19 mouse cellular contexts compared by ENCODE assay signal in genomic region chr16:92451516-92452072, GRCm38 (mm10). TPM values are rescaled to one million over a fixed set of nuclear protein-coding genes. Genes with fewer than 3 reads are reported as not detected.
DNase-seq lines count a peak whose midpoint lies in the region; ATAC-seq and TF ChIP-seq lines count a peak whose summit lies in the region.
"Had no signal": no experiment of that assay in that cellular context is flagged by ENCODE, and none has a peak within 500 bp of the region (broad histone marks: within the 10 kb centered on the region; RNA-seq: fewer than 3 reads in every experiment).

No protein-coding gene starts in this region.

- TF ChIP-seq CTCF in lung, embryonic 14.5 days (IDR thresholded peaks at IDR 0.05; ENCODE audit: low read depth), result no peak

- H3K9me3 ChIP-seq in lung, embryonic 14.5 days (ENCODE audit: low read depth, low read length), result no peaks in the 10 kb centered on the region
- H3K9me3 ChIP-seq in heart, embryonic 14.5 days (ENCODE audit: control insufficient read depth, low read length), result no peaks in the 10 kb centered on the region
- H3K9me3 ChIP-seq in midbrain, embryonic 13.5 days, result no peaks in the 10 kb centered on the region
- H3K9me3 ChIP-seq: embryonic facial prominence, embryonic 15.5 days; midbrain, embryonic 12.5 days; neural tube, embryonic 13.5 days had no signal

- no peak overlapping the region for H3K4me2 ChIP-seq in lung, embryonic 14.5 days
- H3K4me2 ChIP-seq in heart, embryonic 14.5 days (ENCODE audit: low read length), result no peak overlapping the region
- H3K4me2 ChIP-seq in midbrain, embryonic 13.5 days (replicated peaks), result no peak overlapping the region
- H3K4me2 ChIP-seq: embryonic facial prominence, embryonic 15.5 days; midbrain, embryonic 12.5 days; neural tube, embryonic 13.5 days had no signal

- peak; percentile 79 for DNase-seq in lung, embryonic 14.5 days
- no peak for DNase-seq in lung, postnatal 14 days
- DNase-seq in heart, adult 18-20 months, result peak; percentile 77
- DNase-seq in lung, postnatal 10 days, result peak; percentile 66
- no peak for DNase-seq in urinary bladder, postnatal 25 days (ENCODE audit: low spot score)
- no peak for DNase-seq in spleen, adult 12 weeks (ENCODE audit: low spot score)
- DNase-seq: adrenal gland, postnatal 10 days; forebrain, postnatal 0 days; kidney, adult 8-10 months had no signal

- no peaks in the 10 kb centered on the region for H3K27me3 ChIP-seq in lung, embryonic 14.5 days (ENCODE audit: insufficient read depth, low read length)
- H3K27me3 ChIP-seq in heart, embryonic 14.5 days (ENCODE audit: control insufficient read depth, insufficient read depth, low read length), result peaks cover 12% of the 10 kb centered on the region; the same call in 1 of the 2 replicates
- H3K27me3 ChIP-seq in midbrain, embryonic 13.5 days, result no peaks in the 10 kb centered on the region
- H3K27me3 ChIP-seq: CH12.LX; embryonic facial prominence, embryonic 15.5 days; midbrain, embryonic 12.5 days; neural tube, embryonic 13.5 days; Patski had no signal

- peak; percentile 62; the same call in 1 of the 2 replicates for ATAC-seq in lung, embryonic 14.5 days (ENCODE audit: insufficient read depth)
- peak; percentile 78 for ATAC-seq in heart, embryonic 14.5 days (ENCODE audit: insufficient number of reproducible peaks, insufficient read depth, low FRiP score, low read depth)
- ATAC-seq in midbrain, embryonic 13.5 days, result no peak
- ATAC-seq: forebrain, postnatal 0 days; Patski had no signal

- no peaks in the 10 kb centered on the region for H3K4me1 ChIP-seq in lung, embryonic 14.5 days (ENCODE audit: insufficient read depth)
- peaks cover 14 to 18% of the 10 kb centered on the region in 2 experiments for H3K4me1 ChIP-seq in heart, embryonic 14.5 days (ENCODE audit: control insufficient read depth in 2 of 2, insufficient read depth in 2 of 2, low read length in 2 of 2)
- peaks cover 7% of the 10 kb centered on the region for H3K4me1 ChIP-seq in midbrain, embryonic 13.5 days (replicated peaks)
- H3K4me1 ChIP-seq: neural tube, embryonic 13.5 days had no signal

- no peak overlapping the region for H3K27ac ChIP-seq in lung, embryonic 14.5 days (ENCODE audit: low read depth)
- H3K27ac ChIP-seq in heart, embryonic 14.5 days (replicated peaks in 1 of 2; ENCODE audit: control insufficient read depth in 1 of 2, insufficient read depth in 1 of 2, low read depth in 2 of 2, low read length in 2 of 2), result peak overlapping the region; percentile 60 to 68
- no peak overlapping the region for H3K27ac ChIP-seq in midbrain, embryonic 13.5 days
- H3K27ac ChIP-seq: embryonic facial prominence, embryonic 15.5 days; liver, embryonic 14.5 days; midbrain, embryonic 12.5 days; neural tube, embryonic 13.5 days had no signal

- 70% methylated on average over 17 of the region's 17 CpGs for WGBS in lung, embryonic 14.5 days
- 25% methylated on average over 17 of the region's 17 CpGs for WGBS in heart, embryonic 14.5 days
- WGBS in midbrain, embryonic 13.5 days, result 84% methylated on average over 17 of the region's 17 CpGs

- H3K36me3 ChIP-seq in lung, embryonic 14.5 days (ENCODE audit: insufficient read depth), result no peaks in the 10 kb centered on the region
- H3K36me3 ChIP-seq in heart, embryonic 14.5 days (ENCODE audit: control insufficient read depth, insufficient read depth, low read length), result peaks cover 24% of the 10 kb centered on the region
- H3K36me3 ChIP-seq in midbrain, embryonic 13.5 days, result peaks cover 15% of the 10 kb centered on the region; the same call in 1 of the 2 replicates

- H3K9ac ChIP-seq in lung, embryonic 14.5 days, result no peak overlapping the region
- H3K9ac ChIP-seq in heart, embryonic 14.5 days (ENCODE audit: low read length), result peak overlapping the region; percentile 34; the same call in 1 of the 2 replicates
- H3K9ac ChIP-seq in midbrain, embryonic 13.5 days (replicated peaks), result no peak overlapping the region
- H3K9ac ChIP-seq: embryonic facial prominence, embryonic 15.5 days; forebrain, postnatal 0 days; liver, embryonic 14.5 days; midbrain, embryonic 12.5 days; neural tube, embryonic 13.5 days had no signal

- H3K4me3 ChIP-seq in lung, embryonic 14.5 days (ENCODE audit: low read depth, low read length), result no peak overlapping the region
- H3K4me3 ChIP-seq in heart, embryonic 14.5 days (ENCODE audit: control insufficient read depth in 1 of 2, insufficient read depth in 1 of 2, low read depth in 1 of 2, low read length in 2 of 2), result no peak overlapping the region
- no peak overlapping the region for H3K4me3 ChIP-seq in midbrain, embryonic 13.5 days (replicated peaks)
- H3K4me3 ChIP-seq: embryonic facial prominence, embryonic 15.5 days; midbrain, embryonic 12.5 days; neural tube, embryonic 13.5 days had no signal

RNA-seq across cellular contexts. Expression of gene Rcan1, which starts 19.1 kb away (rescaled TPM):
- polyA plus RNA-seq in lung, embryonic 14.5 days (2014; fragmentation: Nextera tagmentation; extraction: Ambion mirVana), result 47.8 and 49.7 TPM in 2 replicates
- total RNA-seq in heart, adult 18-20 months (2021), result 100 to 1,000 TPM in 1 of 2 experiments, 10 to 100 TPM in 1; 95.4 to 129 TPM
- polyA plus RNA-seq in heart, embryonic 14.5 days (2014; fragmentation: Nextera tagmentation; extraction: Ambion mirVana), result 105 TPM in 2 replicates
- polyA plus RNA-seq in midbrain, embryonic 13.5 days (2015; fragmentation: Nextera tagmentation; extraction: Ambion mirVana), result 46.8 and 47.4 TPM in 2 replicates

RNA-seq across cellular contexts. Expression of gene Clic6, which starts 33.9 kb away (rescaled TPM):
- 8.9 and 10.2 TPM in 2 replicates for polyA plus RNA-seq in lung, embryonic 14.5 days (2014; fragmentation: Nextera tagmentation; extraction: Ambion mirVana)
- total RNA-seq in heart, adult 18-20 months (2021), result 1 to 10 TPM in 1 of 2 experiments, under 1 TPM in 1; 0.37 to 1.1 TPM
- 0.72 and 0.89 TPM in 2 replicates for polyA plus RNA-seq in heart, embryonic 14.5 days (2014; fragmentation: Nextera tagmentation; extraction: Ambion mirVana)
- polyA plus RNA-seq in midbrain, embryonic 13.5 days (2015; fragmentation: Nextera tagmentation; extraction: Ambion mirVana), result 1.2 and 3.1 TPM in 2 replicates
- total RNA-seq: common myeloid progenitor, adult 5-6 weeks; granulocyte monocyte progenitor cell, adult 5-6 weeks had no signal

Comparison
In these comparisons a context has a peak if more than half of its experiments do, and no peak if none do; other contexts are left out.
1. DNase-seq: peak in lung, embryonic 14.5 days (single experiment), heart, adult 18-20 months (2 of 2) and lung, postnatal 10 days (single experiment); none in lung, postnatal 14 days (single experiment), urinary bladder, postnatal 25 days (single experiment) and spleen, adult 12 weeks (single experiment).
2. H3K27ac ChIP-seq: peak in heart, embryonic 14.5 days (2 of 2); none in lung, embryonic 14.5 days (single experiment) and midbrain, embryonic 13.5 days (single experiment).